8 mouse cellular contexts compared by ENCODE assay signal in the genomic region with DNA sequence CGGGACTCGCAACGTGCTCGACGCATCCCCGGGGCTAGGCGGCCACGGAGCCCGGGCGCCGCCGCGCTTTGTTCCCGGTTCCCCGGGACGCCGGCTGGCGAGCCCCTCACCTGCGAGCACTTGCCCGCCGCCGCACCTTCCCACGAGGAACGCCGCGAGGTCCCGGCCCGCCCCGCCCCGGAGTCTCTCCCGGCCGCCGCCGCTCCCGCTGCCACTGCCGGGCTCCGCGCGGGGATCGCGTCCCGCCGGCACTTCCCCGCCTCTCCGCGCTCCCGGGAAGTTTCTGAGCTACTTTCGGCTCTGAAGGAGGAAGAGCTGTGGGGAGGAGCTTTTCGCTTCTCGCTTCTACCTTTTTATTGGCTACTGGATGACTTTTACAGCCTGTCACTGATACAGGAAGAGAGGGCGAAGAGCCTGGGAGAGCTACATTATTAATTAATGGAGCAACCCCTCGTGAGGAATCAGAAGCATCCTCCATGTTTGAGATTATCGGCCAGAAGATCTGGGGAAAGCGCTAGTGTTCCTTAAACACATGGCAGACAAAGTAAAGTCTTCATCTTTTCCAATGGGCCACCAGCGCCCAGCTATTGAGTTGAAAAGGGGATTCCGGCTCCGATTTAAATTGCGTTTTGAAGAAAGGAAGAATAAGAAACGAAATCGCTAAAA. TPM values are rescaled to one million over a fixed set of nuclear protein-coding genes. Genes with fewer than 3 reads are reported as not detected.
A peak's percentile ranks its signal among the peaks of the same experiment; 100 is the strongest.
DNase-seq lines count a peak whose midpoint lies in the region; ATAC-seq lines count a peak whose summit lies in the region.

Gene Gm20403, minus strand, starts transcription at position 478 of the 666 bp plus-strand sequence.

- under 1% methylated on average over 48 of the region's 60 CpGs for WGBS in intestine, embryonic 15.5 days
- WGBS in limb, embryonic 15.5 days, result under 1% methylated on average over 47 of the region's 60 CpGs
- under 1% methylated on average over 59 of the region's 60 CpGs for WGBS in midbrain, embryonic 15.5 days

- peak within 1 kb of the TSS; percentile 73 for H3K4me2 ChIP-seq in intestine, embryonic 15.5 days (replicated peaks)
- peak within 1 kb of the TSS; percentile 90 for H3K4me2 ChIP-seq in limb, embryonic 15.5 days
- H3K4me2 ChIP-seq in midbrain, embryonic 15.5 days, result peak within 1 kb of the TSS; percentile 98

- peak within 1 kb of the TSS; percentile 92 for H3K4me3 ChIP-seq in intestine, embryonic 15.5 days (replicated peaks)
- peak within 1 kb of the TSS; percentile 85 for H3K4me3 ChIP-seq in limb, embryonic 15.5 days
- peak within 1 kb of the TSS; percentile 95 for H3K4me3 ChIP-seq in midbrain, embryonic 15.5 days

- DNase-seq in 416B (ENCODE audit: low read depth), result peak; percentile 95
- peak; percentile 92 for DNase-seq in adrenal gland, adult 2 months
- DNase-seq in embryo, embryonic 9.5 days (ENCODE audit: extremely low spot score), result peak; percentile 77
- DNase-seq in spleen, postnatal 10 days (ENCODE audit: low spot score in 2 of 2), result peak; percentile 71 to 80

- no peaks in the 10 kb centered on the region for H3K27me3 ChIP-seq in intestine, embryonic 15.5 days (replicated peaks)
- H3K27me3 ChIP-seq in limb, embryonic 15.5 days, result no peaks in the 10 kb centered on the region
- H3K27me3 ChIP-seq in midbrain, embryonic 15.5 days (replicated peaks), result no peaks in the 10 kb centered on the region

- peak; percentile 82 for ATAC-seq in granulocyte monocyte progenitor cell, adult 5-6 weeks (replicated peaks; ENCODE audit: poor library complexity, severe bottlenecking)
- ATAC-seq in intestine, embryonic 15.5 days, result peak; percentile 88
- ATAC-seq in limb, embryonic 15.5 days (ENCODE audit: insufficient number of reproducible peaks, low FRiP score, low TSS enrichment, low read depth), result peak; percentile 55; the same call in 1 of the 2 replicates
- peak; percentile 80 for ATAC-seq in midbrain, embryonic 15.5 days (replicated peaks)

- H3K9me3 ChIP-seq in intestine, embryonic 15.5 days, result no peaks in the 10 kb centered on the region
- no peaks in the 10 kb centered on the region for H3K9me3 ChIP-seq in limb, embryonic 15.5 days
- H3K9me3 ChIP-seq in midbrain, embryonic 15.5 days, result no peaks in the 10 kb centered on the region

- H3K9ac ChIP-seq in intestine, embryonic 15.5 days, result peak within 1 kb of the TSS; percentile 89
- peak within 1 kb of the TSS; percentile 78 for H3K9ac ChIP-seq in limb, embryonic 15.5 days
- peak within 1 kb of the TSS; percentile 71 for H3K9ac ChIP-seq in midbrain, embryonic 15.5 days

- no peaks in the 10 kb centered on the region for H3K36me3 ChIP-seq in intestine, embryonic 15.5 days
- no peaks in the 10 kb centered on the region for H3K36me3 ChIP-seq in limb, embryonic 15.5 days
- no peaks in the 10 kb centered on the region for H3K36me3 ChIP-seq in midbrain, embryonic 15.5 days (replicated peaks)

- no peaks in the 10 kb centered on the region for H3K4me1 ChIP-seq in intestine, embryonic 15.5 days (replicated peaks)
- H3K4me1 ChIP-seq in limb, embryonic 15.5 days, result 0 out of 2 replicates have a peak, but pooled peaks cover 6% of the 10 kb centered on the region
- peaks cover 13% of the 10 kb centered on the region for H3K4me1 ChIP-seq in midbrain, embryonic 15.5 days

- H3K27ac ChIP-seq in intestine, embryonic 15.5 days, result peak within 1 kb of the TSS; percentile 94
- H3K27ac ChIP-seq in limb, embryonic 15.5 days, result peak within 1 kb of the TSS; percentile 89
- H3K27ac ChIP-seq in midbrain, embryonic 15.5 days, result peak within 1 kb of the TSS; percentile 79

RNA-seq across cellular contexts. Expression of gene Gm20403, which starts in this region (rescaled TPM):
- not detected for total RNA-seq in adrenal gland, adult 2 months (2021)
- not detected in 2 replicates for polyA plus RNA-seq in adrenal gland, adult 2 months (2012; rRNA removed)
- not detected in 2 replicates for total RNA-seq in granulocyte monocyte progenitor cell, adult 5-6 weeks (2014; fragmentation: Nextera tagmentation)
- not detected in 2 replicates for total RNA-seq in granulocyte monocyte progenitor cell, adult 5-6 weeks (2017)
- polyA plus RNA-seq in intestine, embryonic 15.5 days (2015; fragmentation: Nextera tagmentation; extraction: Ambion mirVana), result not detected in 2 replicates
- polyA plus RNA-seq in limb, embryonic 15.5 days (2015; fragmentation: Nextera tagmentation; extraction: Ambion mirVana), result not detected in 2 replicates
- polyA plus RNA-seq in midbrain, embryonic 15.5 days (2015; fragmentation: Nextera tagmentation; extraction: Ambion mirVana), result not detected in 2 replicates

Comparison
In these comparisons a context has a peak if more than half of its experiments do, and no peak if none do; other contexts are left out.
1. Peak in every context shown above with its lines: DNase-seq, ATAC-seq, H3K4me3 ChIP-seq and H3K27ac ChIP-seq.
2. Peak in DNase-seq in adrenal gland, adult 2 months; RNA of the gene not detected or under 1 TPM.
3. Peak in ATAC-seq in granulocyte monocyte progenitor cell, adult 5-6 weeks; RNA of the gene not detected or under 1 TPM.
4. Peak in ATAC-seq, H3K4me3 ChIP-seq, H3K27ac ChIP-seq, H3K9ac ChIP-seq and H3K4me2 ChIP-seq in intestine, embryonic 15.5 days; RNA of the gene not detected or under 1 TPM.
5. Peak in ATAC-seq, H3K4me3 ChIP-seq, H3K27ac ChIP-seq, H3K9ac ChIP-seq and H3K4me2 ChIP-seq in limb, embryonic 15.5 days; RNA of the gene not detected or under 1 TPM.
6. Peak in ATAC-seq, H3K4me3 ChIP-seq, H3K27ac ChIP-seq, H3K9ac ChIP-seq and H3K4me2 ChIP-seq in midbrain, embryonic 15.5 days; RNA of the gene not detected or under 1 TPM.